Mouse (Mus musculus) intestine, embryonic 16.5 days (tissue): Measurements from ENCODE around the gene Abhd4. TPM values are rescaled to one million over a fixed set of nuclear protein-coding genes. Genes with fewer than 3 reads are reported as not detected.
"Not testable (repeated sequence)": the region's sequence is repeated elsewhere in the genome, so short reads cannot be mapped to it uniquely, and the experiment has no call there.

Experiments
- ATAC-seq: fragments of 200-750 bp; cut with Nextera tagmentation; 2 replicates; pipeline ENCODE4 v1.8.0; 2017; ENCODE audit warnings: moderate TSS enrichment, moderate library complexity
- H3K27ac ChIP-seq: fragments of 300-500 bp; sonication (generic); 2 replicates; pipeline ENCODE4 v1.5.1; 2014; ENCODE audit warnings: mild to moderate bottlenecking, low read length
- H3K27me3 ChIP-seq: fragments of 300-500 bp; sonication (generic); replicated peaks from 2 replicates; pipeline ENCODE4 v1.6.1; 2014; ENCODE audit warnings: low read length, control low read depth, mixed read lengths; ENCODE audit not compliant: control insufficient read depth, insufficient read depth
- H3K36me3 ChIP-seq: fragments of 300-500 bp; sonication (generic); 2 replicates; pipeline ENCODE4 v1.6.1; 2014; ENCODE audit warnings: low read length, control low read depth; ENCODE audit not compliant: control insufficient read depth, insufficient read depth
- H3K4me1 ChIP-seq: fragments of 300-500 bp; sonication (generic); 2 replicates; pipeline ENCODE4 v1.6.1; 2014; ENCODE audit warnings: low read length, control low read depth, mixed read lengths; ENCODE audit not compliant: control insufficient read depth, insufficient read depth
- H3K4me2 ChIP-seq: fragments of 300-500 bp; sonication (generic); 2 replicates; pipeline ENCODE4 v1.6.1; 2014; ENCODE audit warnings: low read depth, low read length, control low read depth
- H3K4me3 ChIP-seq: fragments of 300-500 bp; sonication (generic); 2 replicates; pipeline ENCODE4 v1.5.1; 2014; ENCODE audit warnings: mild to moderate bottlenecking, low read length
- H3K9ac ChIP-seq: fragments of 300-500 bp; sonication (generic); 2 replicates; pipeline ENCODE4 v1.6.1; 2014; ENCODE audit warnings: low read depth, low read length
- H3K9me3 ChIP-seq: fragments of 300-500 bp; sonication (generic); 2 replicates; pipeline ENCODE4 v1.6.1; 2016; ENCODE audit warnings: low read length, control low read depth; ENCODE audit not compliant: control insufficient read depth
- WGBS: fragments of 180-500 bp; shearing (Covaris S2); extraction: QIAGEN DNeasy Blood & Tissue Kit; methylation state at CpG from one replicate; pipeline ENCODE4 v1.1.7; 2014; 5-methylcytosine and 5-hydroxymethylcytosine counted together
- polyA plus RNA-seq: library from polyadenylated mRNA; unstranded; fragments of >200 nt; fragmentation: Nextera tagmentation; extraction: Ambion mirVana; gene quantifications from 2 replicates; pipeline ENCODE4 v1.2.1, GENCODE M21; 2015

Gene Abhd4
- polyA plus RNA-seq, 1 experiment from 2014 or later = 47.8 TPM

DNA sequence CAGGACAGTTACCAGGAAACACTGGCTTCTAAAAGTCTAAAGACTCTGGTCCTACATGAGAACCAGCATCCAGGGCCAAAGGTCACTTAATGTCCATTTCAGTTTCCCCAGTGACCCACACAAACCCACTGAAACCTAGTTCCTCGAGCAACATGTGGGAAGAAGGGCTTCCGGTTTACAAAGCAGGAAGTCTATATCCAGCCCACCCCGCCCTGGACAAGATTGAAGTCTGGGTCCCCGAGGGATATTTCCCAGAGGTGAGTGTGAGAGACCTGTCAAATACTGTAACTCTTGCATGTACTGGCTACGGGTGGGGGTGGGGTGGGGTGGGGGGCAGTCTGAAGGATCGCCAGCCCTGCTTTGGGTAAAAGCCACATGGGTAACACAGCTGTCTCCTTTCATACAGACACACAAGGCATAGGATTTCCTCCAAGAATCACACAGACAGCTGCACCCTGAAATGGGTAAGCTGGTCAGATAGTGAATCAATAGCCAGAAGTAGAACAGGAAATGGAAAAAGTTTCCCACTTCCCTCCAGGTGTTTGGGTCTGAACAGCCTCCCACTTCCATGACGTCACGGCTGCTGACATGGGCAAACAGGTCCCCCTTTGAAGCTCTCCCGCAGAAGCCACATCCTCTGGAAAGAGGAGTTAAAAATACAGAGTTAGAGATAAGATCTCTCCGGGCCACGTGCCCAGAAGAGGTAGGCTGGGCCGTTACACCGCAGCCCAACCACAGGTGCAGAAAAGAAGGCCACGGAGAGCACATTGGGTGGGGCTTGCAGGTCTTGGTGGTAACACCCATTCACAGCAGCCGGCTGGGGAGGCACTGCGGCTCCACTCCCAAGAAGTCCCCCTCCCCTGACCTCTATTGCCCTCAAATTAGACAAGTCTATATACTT, 26.8 kb upstream of the Abhd4 start:
- WGBS = 26% methylated on average over 16 of the region's 16 CpGs
- Histone ChIP-seq H3K9me3 (no peaks in the 10 kb centered on the region), H3K27ac (peak overlapping the region; percentile 60), H3K4me2 (peak overlapping the region; percentile 53), H3K4me1 (peaks cover 35% of the 10 kb centered on the region), H3K27me3 (no peaks in the 10 kb centered on the region), H3K4me3 (peak overlapping the region; percentile 40), H3K36me3 (no peaks in the 10 kb centered on the region), H3K9ac (peak overlapping the region; percentile 56)
- peak; percentile 65 for ATAC-seq

DNA sequence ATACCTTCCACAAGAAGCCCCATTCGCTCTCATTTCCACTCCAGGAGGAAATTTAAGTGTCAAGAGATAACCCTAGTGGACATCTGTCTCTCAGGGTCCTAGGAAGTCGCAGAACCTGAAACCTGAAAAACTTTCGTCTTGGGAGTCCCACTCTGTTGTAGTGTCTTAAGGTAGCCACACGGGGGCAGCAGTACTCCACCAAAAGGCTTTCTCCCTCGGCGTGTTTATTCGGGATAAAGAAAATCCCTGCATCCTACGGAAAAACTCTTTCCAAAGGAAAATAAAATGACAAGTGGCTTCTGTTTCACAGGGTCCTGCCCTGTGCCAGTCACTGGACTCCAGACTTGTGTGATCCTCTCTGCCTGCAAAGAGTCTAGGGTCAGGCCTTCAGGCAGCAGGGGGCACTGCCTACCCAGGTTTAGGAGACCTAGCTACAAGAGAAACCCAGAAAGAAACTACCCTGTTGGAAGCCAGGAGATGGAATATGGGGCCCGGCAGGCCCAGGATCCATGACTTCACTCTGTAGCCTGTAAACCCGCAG, 26.0 kb upstream of the Abhd4 start:
- Histone ChIP-seq H3K27me3 (no peaks in the 10 kb centered on the region), H3K36me3 (no peaks in the 10 kb centered on the region), H3K9ac (peak overlapping the region; percentile 56)

DNA sequence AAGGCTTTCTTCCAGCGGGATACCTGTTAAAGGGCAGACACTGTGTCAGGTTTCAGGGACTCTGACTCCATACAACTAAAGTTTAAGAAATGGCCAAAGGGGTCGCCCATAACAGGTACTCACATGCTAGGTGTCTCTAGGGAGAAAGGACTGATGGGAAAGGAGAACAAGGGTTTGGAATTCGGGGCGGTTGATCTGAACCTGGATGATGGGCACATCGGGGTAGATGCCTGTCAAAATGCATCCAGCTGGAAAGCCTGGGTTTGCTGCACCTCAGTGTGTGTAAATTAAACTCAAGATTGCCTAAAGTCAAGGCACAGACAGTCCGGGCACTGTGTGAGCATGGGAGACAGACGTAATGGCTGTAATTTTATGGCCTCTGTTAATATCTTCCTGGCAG, 25.5 kb upstream of the Abhd4 start:
- Histone ChIP-seq H3K27me3 (no peaks in the 10 kb centered on the region), H3K4me1 (peaks cover 44% of the 10 kb centered on the region), H3K4me3 (no peak overlapping the region), H3K9me3 (no peaks in the 10 kb centered on the region), H3K4me2 (peak overlapping the region; percentile 53; the same call in 1 of the 2 replicates), H3K36me3 (no peaks in the 10 kb centered on the region), H3K9ac (peak overlapping the region; percentile 46), H3K27ac (no peak overlapping the region; the same call in 1 of the 2 replicates)
- 27% methylated on average over 7 of the region's 7 CpGs for WGBS
- ATAC-seq = no peak

More for the DNA sequence above, 26.0 kb upstream of the Abhd4 start:
- WGBS = under 1% methylated on average over 10 of the region's 10 CpGs
- Histone ChIP-seq H3K9me3 (no peaks in the 10 kb centered on the region), H3K4me2 (peak overlapping the region; percentile 53), H3K4me1 (peaks cover 39% of the 10 kb centered on the region), H3K27ac (peak overlapping the region; percentile 60), H3K4me3 (peak overlapping the region; percentile 40)
- ATAC-seq = peak; percentile 36

DNA sequence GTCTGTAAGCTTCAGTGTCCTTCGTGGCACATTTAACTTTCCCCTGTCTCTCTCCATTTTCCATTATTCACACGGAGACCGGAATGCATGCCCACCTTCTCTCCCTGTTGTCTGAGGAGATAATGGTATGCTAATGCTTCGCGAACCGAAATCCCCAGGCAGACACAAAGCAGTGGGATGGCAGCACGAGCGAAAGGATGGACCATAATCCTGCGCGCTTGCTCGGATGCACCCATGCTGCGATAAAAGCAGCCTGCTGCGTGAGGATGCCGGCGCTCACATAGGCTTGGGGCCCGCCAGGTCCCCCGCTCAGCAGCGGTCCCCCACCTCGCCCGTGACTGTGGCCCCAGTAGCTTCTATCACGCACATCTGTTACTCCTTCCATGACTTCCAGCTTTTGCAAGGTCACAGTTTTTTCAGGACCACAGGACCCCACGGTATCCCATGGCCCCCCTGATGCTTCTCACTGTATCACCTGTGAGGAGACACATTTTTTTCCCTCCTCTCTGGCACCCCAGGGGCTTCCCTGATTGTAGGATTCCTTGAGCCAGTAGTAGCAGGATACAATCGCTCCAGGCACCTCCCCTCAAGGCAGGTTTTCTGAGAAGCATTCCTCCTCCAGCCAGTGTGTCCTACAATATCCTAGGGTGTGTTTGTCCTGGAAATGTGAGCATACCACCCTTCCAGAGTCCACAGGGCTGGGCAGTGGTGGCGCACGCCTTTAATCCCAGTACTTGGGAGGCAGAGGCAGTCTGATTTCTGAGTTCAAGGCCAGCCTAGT, 24.9 kb upstream of the Abhd4 start:
- no peak for ATAC-seq
- Histone ChIP-seq H3K36me3 (no peaks in the 10 kb centered on the region), H3K4me3 (no peak overlapping the region), H3K27ac (no peak overlapping the region), H3K9ac (peak overlapping the region; percentile 12; the same call in 1 of the 2 replicates), H3K9me3 (no peaks in the 10 kb centered on the region), H3K4me2 (no peak overlapping the region), H3K4me1 (peaks cover 50% of the 10 kb centered on the region), H3K27me3 (no peaks in the 10 kb centered on the region)
- WGBS = 27% methylated on average over 25 of the region's 25 CpGs

DNA sequence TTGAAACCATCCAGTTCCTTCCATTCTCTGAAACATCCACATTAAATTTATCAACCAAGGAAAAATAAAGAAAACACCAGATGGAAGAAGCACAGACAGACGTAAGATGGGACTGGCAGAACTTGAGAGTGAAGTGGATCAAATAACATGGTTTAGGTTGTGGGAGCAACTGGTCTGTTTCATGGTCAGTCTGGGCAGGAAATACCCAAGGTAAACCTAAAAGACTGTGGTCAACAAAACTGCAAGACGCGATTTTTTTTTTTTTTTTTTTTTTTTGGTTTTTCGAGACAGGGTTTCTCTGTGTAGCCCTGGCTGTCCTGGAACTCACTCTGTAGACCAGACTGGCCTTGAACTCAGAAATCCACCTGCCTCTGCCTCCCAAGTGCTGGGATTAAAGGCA, 24.1 kb upstream of the Abhd4 start:
- not testable (repeated sequence) for H3K9me3 ChIP-seq, ATAC-seq, H3K9ac ChIP-seq, H3K4me3 ChIP-seq, H3K27me3 ChIP-seq, H3K36me3 ChIP-seq, H3K27ac ChIP-seq, H3K4me2 ChIP-seq
- 85% methylated on average over 3 of the region's 4 CpGs for WGBS
- H3K4me1 ChIP-seq = peaks cover 50% of the 10 kb centered on the region

DNA sequence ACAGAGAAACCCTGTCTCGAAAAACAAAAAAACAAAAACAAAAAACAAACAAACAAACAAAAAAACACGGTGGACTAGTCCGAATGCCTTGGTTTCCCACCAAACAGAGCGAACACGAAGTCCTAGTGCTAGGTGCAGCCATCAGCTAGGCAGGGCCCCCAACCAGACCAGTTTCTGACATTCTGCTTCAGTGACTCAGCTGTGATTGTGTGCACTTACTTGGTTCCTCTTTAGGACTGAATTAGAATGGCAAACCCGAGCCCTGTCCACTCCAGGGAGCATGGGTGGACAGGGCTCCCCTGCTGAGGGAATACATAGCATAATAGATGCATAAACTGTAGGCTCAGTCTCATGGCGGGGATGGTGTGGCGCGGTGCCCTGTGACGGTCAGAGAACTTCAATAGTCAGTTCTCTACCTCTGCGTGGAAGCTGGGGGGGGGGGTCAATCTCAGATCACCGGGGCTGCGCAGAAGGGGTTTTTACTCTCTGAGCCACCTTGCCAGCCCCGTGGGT, 23.3 kb upstream of the Abhd4 start:
- Histone ChIP-seq H3K27me3 (no peaks in the 10 kb centered on the region), H3K4me1 (peaks cover 46% of the 10 kb centered on the region), H3K4me3 (no peak overlapping the region), H3K36me3 (no peaks in the 10 kb centered on the region), H3K9ac (no peak overlapping the region), H3K9me3 (no peaks in the 10 kb centered on the region), H3K4me2 (peak overlapping the region; percentile 19; the same call in 1 of the 2 replicates), H3K27ac (0 out of 2 replicates have a peak overlapping the region, but pooled peaks have one; percentile 49)
- ATAC-seq = no peak
- 70% methylated on average over 14 of the region's 14 CpGs for WGBS

DNA sequence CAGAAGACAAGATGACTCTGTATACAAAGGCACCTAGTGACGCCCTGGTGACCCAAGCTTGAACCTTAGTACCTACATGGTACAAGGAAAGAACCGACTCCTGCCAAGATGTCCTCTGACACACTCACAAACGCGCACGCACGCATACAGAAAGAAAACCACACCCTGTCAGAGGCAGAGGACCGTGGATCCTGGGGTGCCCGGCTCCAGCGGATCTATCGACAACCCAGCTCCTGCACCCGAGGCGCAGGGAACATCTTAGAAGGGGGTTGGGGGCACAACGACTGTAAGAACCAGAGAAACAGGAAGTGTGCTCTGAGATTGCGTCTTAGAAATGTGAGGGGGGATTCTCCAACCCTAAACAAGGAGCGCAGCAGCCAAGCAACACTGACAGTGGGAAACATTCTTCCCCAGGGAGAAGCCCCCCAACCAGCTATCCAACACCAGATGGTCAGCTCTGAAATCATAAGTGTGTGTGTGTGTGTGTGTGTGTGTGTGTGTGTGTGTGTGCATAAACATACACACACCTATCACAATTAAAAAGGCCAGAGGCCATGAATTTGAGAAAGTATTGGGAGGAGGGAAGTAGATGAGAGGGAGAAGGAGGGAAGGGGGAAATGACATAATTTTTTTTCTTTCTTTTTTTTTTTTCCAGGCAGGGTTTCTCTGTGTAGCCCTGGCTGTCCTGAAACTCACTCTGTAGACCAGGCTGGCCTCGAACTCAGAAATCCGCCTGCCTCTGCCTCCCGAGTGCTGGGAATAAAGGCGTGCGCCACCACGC, 22.6 kb upstream of the Abhd4 start:
- 0 out of 2 replicates have a peak, but pooled peaks have one; percentile 3 for ATAC-seq
- H3K4me3 ChIP-seq = no peak overlapping the region
- peaks cover 46% of the 10 kb centered on the region for H3K4me1 ChIP-seq
- H3K27ac ChIP-seq = peak overlapping the region; percentile 69
- 63% methylated on average over 21 of the region's 21 CpGs for WGBS
- H3K9me3 ChIP-seq = no peaks in the 10 kb centered on the region
- H3K27me3 ChIP-seq = no peaks in the 10 kb centered on the region
- H3K4me2 ChIP-seq = peak overlapping the region; percentile 19; the same call in 1 of the 2 replicates
- H3K36me3 ChIP-seq = no peaks in the 10 kb centered on the region
- peak overlapping the region; percentile 48 for H3K9ac ChIP-seq

DNA sequence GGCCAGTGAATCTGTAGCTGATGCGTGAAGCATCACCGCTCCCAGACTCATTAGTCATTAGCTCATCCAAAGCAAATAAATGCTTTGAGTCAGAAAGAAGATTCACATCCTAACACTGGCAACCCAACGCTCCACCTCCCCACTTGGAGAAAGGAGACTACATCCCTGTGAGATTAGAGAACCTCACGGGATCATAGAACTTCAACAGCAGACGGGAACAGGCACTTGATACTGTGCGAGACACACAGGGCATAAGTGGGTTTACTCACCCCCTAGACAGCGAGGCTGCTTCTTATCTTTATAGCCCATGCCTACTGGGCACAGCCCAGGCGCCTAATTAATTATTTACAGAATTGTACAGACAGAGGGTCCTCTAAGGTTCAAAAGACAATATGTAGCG, 21.8 kb upstream of the Abhd4 start:
- Histone ChIP-seq H3K4me1 (peaks cover 43% of the 10 kb centered on the region), H3K27ac (peak overlapping the region; percentile 69), H3K4me2 (no peak overlapping the region), H3K4me3 (no peak overlapping the region), H3K9ac (0 out of 2 replicates have a peak overlapping the region, but pooled peaks have one; percentile 9), H3K27me3 (no peaks in the 10 kb centered on the region), H3K9me3 (no peaks in the 10 kb centered on the region), H3K36me3 (no peaks in the 10 kb centered on the region)
- 39% methylated on average over 9 of the region's 9 CpGs for WGBS
- peak; percentile 76 for ATAC-seq
